Comparison of ENCODE assay signal across 8 mouse cellular contexts in the genomic region with DNA sequence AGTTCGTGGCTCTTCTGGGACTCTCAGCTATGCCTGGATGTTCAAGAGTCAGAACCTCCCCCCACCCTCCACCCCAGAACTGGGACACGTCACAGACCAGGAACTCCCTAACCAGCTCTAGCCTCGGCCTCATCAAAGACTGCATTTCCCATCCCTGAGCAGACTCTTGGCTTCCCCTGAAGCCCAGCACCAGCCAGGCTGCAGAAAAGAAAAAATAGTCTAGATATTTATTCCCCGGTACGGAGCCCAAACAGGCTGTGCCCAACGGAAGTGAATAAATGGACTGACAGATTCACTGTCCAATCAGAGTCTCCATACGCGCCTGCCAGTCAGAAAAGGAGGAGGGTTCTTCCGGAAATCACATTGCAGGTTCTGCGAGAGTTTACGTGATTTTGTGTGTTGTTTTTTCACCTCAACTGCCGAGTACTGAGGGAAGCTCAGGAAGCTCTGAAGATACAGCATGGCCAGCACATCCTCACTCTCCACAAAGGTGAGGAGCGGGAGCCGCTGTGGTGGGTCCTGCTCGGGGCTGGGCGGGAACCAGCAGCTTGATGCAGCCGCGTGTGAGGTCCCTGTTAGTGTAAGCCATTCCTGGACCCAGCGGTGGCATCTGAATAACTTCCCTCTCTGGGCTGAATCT.
DNase-seq lines count a peak whose midpoint lies in the region; ATAC-seq and TF ChIP-seq lines count a peak whose summit lies in the region.
"Not testable (repeated sequence)": the region's sequence is repeated elsewhere in the genome, so short reads cannot be mapped to it uniquely, and the experiment has no call there.

No protein-coding gene starts in this region.

- WGBS in forebrain, embryonic 16.5 days: 3% methylated on average over 18 of the region's 19 CpGs
- 2% methylated on average over 18 of the region's 19 CpGs for WGBS in lung, embryonic 14.5 days
- WGBS in olfactory bulb, adult 2 months: 1% methylated on average over 18 of the region's 19 CpGs
- under 1% methylated on average over 18 of the region's 19 CpGs for WGBS in thymus, adult 2 months

- not testable (repeated sequence) for TF ChIP-seq CTCF in G1E (IDR thresholded peaks at IDR 0.05; ENCODE audit: low read depth, low read length); layer of hippocampus, adult 2 months (conservative IDR thresholded peaks at IDR 0.05); lung, embryonic 14.5 days (IDR thresholded peaks at IDR 0.05; ENCODE audit: low read depth); olfactory bulb, adult 2 months (IDR thresholded peaks at IDR 0.05; ENCODE audit: insufficient read depth, low read depth, low read length); thymus, adult 2 months (IDR thresholded peaks at IDR 0.05; ENCODE audit: borderline replicate concordance, control insufficient read depth, extremely low read depth, insufficient read depth, low read length, poor library complexity)

- peak overlapping the region; percentile 54 for H3K4me2 ChIP-seq in forebrain, embryonic 16.5 days (ENCODE audit: low read length)
- H3K4me2 ChIP-seq in lung, embryonic 14.5 days: peak overlapping the region; percentile 53

- peak; percentile 8 for DNase-seq in G1E (ENCODE audit: low spot score)
- peak; percentile 86 to 87 for DNase-seq in cerebellum, adult 18-20 months
- DNase-seq in heart, postnatal 36 days: peak; percentile 82 to 91
- DNase-seq in layer of hippocampus, adult 2 months (ENCODE audit: low spot score in 2 of 2): peak; percentile 86 to 94
- peak; percentile 97 for DNase-seq in lung, embryonic 14.5 days
- peak; percentile 85 for DNase-seq in thymus, adult 2 months

- peaks cover 11% of the 10 kb centered on the region for H3K36me3 ChIP-seq in G1E (replicated peaks)
- H3K36me3 ChIP-seq in forebrain, embryonic 16.5 days (ENCODE audit: control insufficient read depth, insufficient read depth); lung, embryonic 14.5 days (ENCODE audit: insufficient read depth); thymus, adult 2 months (ENCODE audit: control insufficient read depth, insufficient read depth, low read length): not testable (repeated sequence)

- peak overlapping the region; percentile 81 for H3K9ac ChIP-seq in forebrain, embryonic 16.5 days (replicated peaks; ENCODE audit: low read depth, low read length)
- H3K9ac ChIP-seq in lung, embryonic 14.5 days: peak overlapping the region; percentile 66

- H3K27ac ChIP-seq in forebrain, embryonic 16.5 days (ENCODE audit: low read length): peak overlapping the region; percentile 90
- H3K27ac ChIP-seq in layer of hippocampus, adult 2 months: peak overlapping the region; percentile 97
- H3K27ac ChIP-seq in lung, embryonic 14.5 days (ENCODE audit: low read depth): peak overlapping the region; percentile 83
- peak overlapping the region; percentile 96 for H3K27ac ChIP-seq in olfactory bulb, adult 2 months (ENCODE audit: insufficient read depth, low read depth, low read length)
- H3K27ac ChIP-seq in thymus, adult 2 months (ENCODE audit: control insufficient read depth, insufficient read depth, low read length): peak overlapping the region; percentile 92

- H3K4me1 ChIP-seq in G1E (ENCODE audit: insufficient read depth, low read depth, low read length); forebrain, embryonic 16.5 days (replicated peaks; ENCODE audit: control insufficient read depth, insufficient read depth, low read length); lung, embryonic 14.5 days (ENCODE audit: insufficient read depth); olfactory bulb, adult 2 months (ENCODE audit: control insufficient read depth, insufficient read depth, low read length); thymus, adult 2 months (replicated peaks; ENCODE audit: control insufficient read depth, insufficient read depth, low read length): not testable (repeated sequence)

- H3K4me3 ChIP-seq in G1E (ENCODE audit: low read depth, low read length): peak overlapping the region; percentile 76
- peak overlapping the region; percentile 68 for H3K4me3 ChIP-seq in forebrain, embryonic 16.5 days (replicated peaks; ENCODE audit: low read length)
- peak overlapping the region; percentile 72 for H3K4me3 ChIP-seq in layer of hippocampus, adult 2 months
- peak overlapping the region; percentile 55 for H3K4me3 ChIP-seq in lung, embryonic 14.5 days (ENCODE audit: low read depth, low read length)
- H3K4me3 ChIP-seq in olfactory bulb, adult 2 months (ENCODE audit: insufficient read depth, low read depth, low read length): peak overlapping the region; percentile 91
- H3K4me3 ChIP-seq in thymus, adult 2 months (ENCODE audit: control insufficient read depth, insufficient read depth, low read length): peak overlapping the region; percentile 80

- H3K9me3 ChIP-seq in G1E (replicated peaks): peaks cover 10% of the 10 kb centered on the region
- H3K9me3 ChIP-seq in forebrain, embryonic 16.5 days (ENCODE audit: control insufficient read depth, low read length): peaks cover 13% of the 10 kb centered on the region
- peaks cover 16% of the 10 kb centered on the region for H3K9me3 ChIP-seq in lung, embryonic 14.5 days (ENCODE audit: low read depth, low read length)

- not testable (repeated sequence) for H3K27me3 ChIP-seq in G1E (ENCODE audit: insufficient read depth, low read length); forebrain, embryonic 16.5 days (replicated peaks; ENCODE audit: control insufficient read depth, insufficient read depth, low read length); lung, embryonic 14.5 days (ENCODE audit: insufficient read depth, low read length); thymus, adult 2 months (ENCODE audit: control insufficient read depth, insufficient read depth, low read length)

- not testable (repeated sequence) for TF ChIP-seq POLR2A in olfactory bulb, adult 2 months (IDR thresholded peaks at IDR 0.05; ENCODE audit: insufficient read depth, low read depth, low read length)
- peak; percentile 59; the same call in 1 of the 2 replicates for TF ChIP-seq POLR2A in thymus, adult 2 months (IDR thresholded peaks at IDR 0.05; ENCODE audit: control insufficient read depth, extremely low read depth, insufficient read depth, low read length, poor library complexity)

- ATAC-seq in G1E (ENCODE audit: extremely low read depth, insufficient number of reproducible peaks, low FRiP score, poor library complexity, severe bottlenecking): peak; percentile 99
- peak; percentile 99 for ATAC-seq in forebrain, embryonic 16.5 days
- ATAC-seq in lung, embryonic 14.5 days (ENCODE audit: insufficient read depth): peak; percentile 99

- intact Hi-C loops in heart, postnatal 36 days (cut with DNase I): loop anchor here (5.0 kb wide), 1 partner anchor 64 kb away; the partner anchor contains the start of gene BC005561

Comparison
In these comparisons a context has a peak if more than half of its experiments do, and no peak if none do; other contexts are left out.
1. Peak in every context shown above with its lines: DNase-seq, ATAC-seq, H3K4me3 ChIP-seq and H3K27ac ChIP-seq.
2. DNase-seq: peak in every context shown above with its lines; median percentile 97 in lung, embryonic 14.5 days; 90 in layer of hippocampus, adult 2 months; 86 in cerebellum, adult 18-20 months; 86 in heart, postnatal 36 days; 85 in thymus, adult 2 months; 8 in G1E.